Mouse (Mus musculus): Measurements from ENCODE around the gene Tmem170. TPM values are rescaled to one million over a fixed set of nuclear protein-coding genes. Genes with fewer than 3 reads are reported as not detected.
A peak's percentile ranks its signal among the peaks of the same experiment; 100 is the strongest.

The Tmem170 gene
- polyA plus RNA-seq, 1 experiment from 2014 or later = 4.3 TPM

GRCm38 (mm10) chr8:111894955-111895354 lies 18.4 kb upstream of the Tmem170 start:
- Histone ChIP-seq H3K27me3 (peaks cover 27% of the 10 kb centered on the region), H3K4me2 (no peak overlapping the region), H3K9me3 (no peaks in the 10 kb centered on the region), H3K4me3 (no peak overlapping the region), H3K27ac (replicated peaks) (no peak overlapping the region), H3K36me3 (no peaks in the 10 kb centered on the region), H3K9ac (no peak overlapping the region), H3K4me1 (replicated peaks) (peaks cover 6% of the 10 kb centered on the region)
- 87% methylated on average over 7 of the region's 7 CpGs for WGBS
- no peak for ATAC-seq (ENCODE audit: low FRiP score, low read depth)

- Histone ChIP-seq H3K9ac (no peak overlapping the region), H3K27ac (replicated peaks) (no peak overlapping the region), H3K4me2 (no peak overlapping the region), H3K36me3 (no peaks in the 10 kb centered on the region), H3K27me3 (peaks cover 49% of the 10 kb centered on the region), H3K4me3 (no peak overlapping the region), H3K9me3 (no peaks in the 10 kb centered on the region), H3K4me1 (replicated peaks) (peaks cover 11% of the 10 kb centered on the region)
- 69% methylated on average over 5 of the region's 5 CpGs for WGBS
- ATAC-seq (ENCODE audit: low FRiP score, low read depth) = no peak
Measured at GRCm38 (mm10) chr8:111892615-111893014, 16.1 kb upstream of the Tmem170 start.

GRCm38 (mm10) chr8:111891983-111892382 lies 15.4 kb upstream of the Tmem170 start:
- WGBS = 41% methylated on average over 8 of the region's 8 CpGs
- H3K4me1 ChIP-seq (replicated peaks) = peaks cover 11% of the 10 kb centered on the region
- H3K4me2 ChIP-seq = no peak overlapping the region
- H3K9ac ChIP-seq = no peak overlapping the region
- H3K36me3 ChIP-seq = no peaks in the 10 kb centered on the region
- H3K27me3 ChIP-seq = peaks cover 49% of the 10 kb centered on the region
- no peaks in the 10 kb centered on the region for H3K9me3 ChIP-seq
- H3K4me3 ChIP-seq = no peak overlapping the region
- no peak for ATAC-seq (ENCODE audit: low FRiP score, low read depth)
- H3K27ac ChIP-seq (replicated peaks) = no peak overlapping the region

- ATAC-seq (ENCODE audit: low FRiP score, low read depth) = no peak
- peaks cover 49% of the 10 kb centered on the region for H3K27me3 ChIP-seq
- no peak overlapping the region for H3K4me3 ChIP-seq
- H3K27ac ChIP-seq (replicated peaks) = no peak overlapping the region
- H3K4me2 ChIP-seq = peak overlapping the region; percentile 72
- 59% methylated on average over 6 of the region's 6 CpGs for WGBS
- H3K4me1 ChIP-seq (replicated peaks) = peaks cover 11% of the 10 kb centered on the region
- H3K9me3 ChIP-seq = no peaks in the 10 kb centered on the region
- H3K36me3 ChIP-seq = no peaks in the 10 kb centered on the region
- no peak overlapping the region for H3K9ac ChIP-seq
Measured at GRCm38 (mm10) chr8:111890911-111891303, 14.4 kb upstream of the Tmem170 start.

- Histone ChIP-seq H3K27ac (replicated peaks) (no peak overlapping the region), H3K9me3 (no peaks in the 10 kb centered on the region), H3K27me3 (peaks cover 49% of the 10 kb centered on the region), H3K4me3 (peak overlapping the region; percentile 38), H3K4me2 (peak overlapping the region; percentile 72), H3K4me1 (replicated peaks) (peaks cover 11% of the 10 kb centered on the region), H3K9ac (peak overlapping the region; percentile 20; the same call in 1 of the 2 replicates), H3K36me3 (no peaks in the 10 kb centered on the region)
- 11% methylated on average over 86 of the region's 86 CpGs for WGBS
- peak; percentile 42 for ATAC-seq (ENCODE audit: low FRiP score, low read depth)
Measured at GRCm38 (mm10) chr8:111889931-111890910, 13.7 kb upstream of the Tmem170 start.

- WGBS = 56% methylated on average over 7 of the region's 7 CpGs
- peaks cover 49% of the 10 kb centered on the region for H3K27me3 ChIP-seq
- H3K9ac ChIP-seq = no peak overlapping the region
- H3K9me3 ChIP-seq = no peaks in the 10 kb centered on the region
- no peak for ATAC-seq (ENCODE audit: low FRiP score, low read depth)
- no peak overlapping the region for H3K4me2 ChIP-seq
- no peaks in the 10 kb centered on the region for H3K36me3 ChIP-seq
- no peak overlapping the region for H3K27ac ChIP-seq (replicated peaks)
- H3K4me3 ChIP-seq = no peak overlapping the region
- peaks cover 11% of the 10 kb centered on the region for H3K4me1 ChIP-seq (replicated peaks)
Measured at GRCm38 (mm10) chr8:111888091-111888650, 11.6 kb upstream of the Tmem170 start.

- no peaks in the 10 kb centered on the region for H3K36me3 ChIP-seq
- peaks cover 11% of the 10 kb centered on the region for H3K4me1 ChIP-seq (replicated peaks)
- ATAC-seq (ENCODE audit: low FRiP score, low read depth) = no peak
- WGBS = 88% methylated on average over 1 of the region's 1 CpGs
- H3K27ac ChIP-seq (replicated peaks) = no peak overlapping the region
- no peak overlapping the region for H3K9ac ChIP-seq
- peaks cover 46% of the 10 kb centered on the region for H3K27me3 ChIP-seq
- H3K9me3 ChIP-seq = no peaks in the 10 kb centered on the region
- H3K4me3 ChIP-seq = no peak overlapping the region
- H3K4me2 ChIP-seq = no peak overlapping the region
Measured at GRCm38 (mm10) chr8:111887479-111887878, 10.9 kb upstream of the Tmem170 start.

GRCm38 (mm10) chr8:111883615-111884014 lies 7.1 kb upstream of the Tmem170 start:
- WGBS = 90% methylated on average over 4 of the region's 4 CpGs
- ATAC-seq (ENCODE audit: low FRiP score, low read depth) = no peak
- peaks cover 10% of the 10 kb centered on the region; the same call in 1 of the 2 replicates for H3K27me3 ChIP-seq
- H3K4me3 ChIP-seq = no peak overlapping the region
- no peaks in the 10 kb centered on the region for H3K36me3 ChIP-seq
- H3K9ac ChIP-seq = no peak overlapping the region
- H3K27ac ChIP-seq (replicated peaks) = no peak overlapping the region
- H3K4me2 ChIP-seq = no peak overlapping the region
- no peaks in the 10 kb centered on the region for H3K9me3 ChIP-seq
- H3K4me1 ChIP-seq (replicated peaks) = no peaks in the 10 kb centered on the region

GRCm38 (mm10) chr8:111881591-111881990 lies 5.0 kb upstream of the Tmem170 start:
- H3K36me3 ChIP-seq = no peaks in the 10 kb centered on the region
- no peaks in the 10 kb centered on the region for H3K4me1 ChIP-seq (replicated peaks)
- H3K27ac ChIP-seq (replicated peaks) = no peak overlapping the region
- H3K27me3 ChIP-seq = no peaks in the 10 kb centered on the region
- H3K9ac ChIP-seq = no peak overlapping the region
- H3K4me3 ChIP-seq = no peak overlapping the region
- H3K4me2 ChIP-seq = no peak overlapping the region
- 8% methylated on average over 2 of the region's 2 CpGs for WGBS
- ATAC-seq (ENCODE audit: low FRiP score, low read depth) = no peak
- H3K9me3 ChIP-seq = no peaks in the 10 kb centered on the region

GRCm38 (mm10) chr8:111877711-111878110 lies 1.2 kb upstream of the Tmem170 start:
- Histone ChIP-seq H3K9ac (no peak overlapping the region), H3K4me2 (no peak overlapping the region), H3K36me3 (no peaks in the 10 kb centered on the region), H3K4me3 (no peak overlapping the region), H3K4me1 (replicated peaks) (peaks cover 8% of the 10 kb centered on the region), H3K9me3 (no peaks in the 10 kb centered on the region), H3K27ac (replicated peaks) (no peak overlapping the region), H3K27me3 (no peaks in the 10 kb centered on the region)
- ATAC-seq (ENCODE audit: low FRiP score, low read depth) = no peak
- WGBS = 62% methylated on average over 9 of the region's 9 CpGs

GRCm38 (mm10) chr8:111875758-111876157 lies 792 bp downstream of the Tmem170 start:
- WGBS = 32% methylated on average over 9 of the region's 9 CpGs
- Histone ChIP-seq H3K4me2 (peak overlapping the region; percentile 62), H3K9me3 (no peaks in the 10 kb centered on the region), H3K27me3 (no peaks in the 10 kb centered on the region), H3K4me1 (replicated peaks) (peaks cover 8% of the 10 kb centered on the region), H3K4me3 (peak overlapping the region; percentile 82), H3K27ac (replicated peaks) (no peak overlapping the region), H3K9ac (peak overlapping the region; percentile 64), H3K36me3 (no peaks in the 10 kb centered on the region)
- ATAC-seq (ENCODE audit: low FRiP score, low read depth) = no peak

GRCm38 (mm10) chr8:111871278-111871677 lies 5.3 kb downstream of the Tmem170 start:
- Histone ChIP-seq H3K27ac (replicated peaks) (no peak overlapping the region), H3K4me1 (replicated peaks) (peaks cover 8% of the 10 kb centered on the region), H3K9ac (no peak overlapping the region), H3K4me3 (no peak overlapping the region), H3K4me2 (no peak overlapping the region), H3K9me3 (no peaks in the 10 kb centered on the region), H3K27me3 (no peaks in the 10 kb centered on the region), H3K36me3 (no peaks in the 10 kb centered on the region)
- WGBS = over 99% methylated on average over 3 of the region's 3 CpGs
- ATAC-seq (ENCODE audit: low FRiP score, low read depth) = no peak

Measured in hindbrain, embryonic 15.5 days (tissue).